Comparison of ENCODE assay signal across 23 mouse cellular contexts in the genomic region with DNA sequence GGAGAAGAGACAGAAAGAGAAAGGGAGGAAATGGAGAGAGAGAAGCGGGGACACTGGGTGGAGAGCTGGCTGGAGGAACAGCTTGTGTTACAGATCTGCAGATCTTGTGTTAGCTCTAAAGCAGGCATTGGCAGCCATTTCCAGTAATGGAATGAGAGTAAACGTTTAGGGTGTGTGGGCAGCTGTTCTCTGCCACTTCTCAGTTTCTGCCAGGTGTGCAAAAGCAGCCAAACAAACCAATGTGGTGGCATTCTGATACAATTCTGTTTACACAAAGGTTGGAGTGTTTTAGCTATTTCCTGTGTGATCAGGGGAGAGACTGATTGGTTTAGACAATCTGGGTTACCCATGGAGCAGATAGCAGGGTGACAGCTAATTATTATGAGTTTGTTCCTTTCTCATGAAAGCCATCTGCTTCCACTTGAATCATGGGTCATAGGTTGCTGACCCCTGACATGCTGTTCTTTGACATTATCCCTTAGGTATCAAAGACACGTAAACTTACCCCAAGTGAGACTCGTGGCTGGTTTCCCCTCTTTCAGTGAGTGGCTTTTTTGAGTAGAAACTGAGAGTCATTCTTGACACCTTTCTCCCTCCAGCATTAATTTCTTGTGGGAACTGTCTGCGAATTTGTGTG. TPM values are rescaled to one million over a fixed set of nuclear protein-coding genes. Genes with fewer than 3 reads are reported as not detected.
A peak's percentile ranks its signal among the peaks of the same experiment; 100 is the strongest.
DNase-seq lines count a peak whose midpoint lies in the region; ATAC-seq and TF ChIP-seq lines count a peak whose summit lies in the region.
"Had no signal": no experiment of that assay in that cellular context is flagged by ENCODE, and none has a peak within 500 bp of the region (broad histone marks: within the 10 kb centered on the region; RNA-seq: fewer than 3 reads in every experiment).

No protein-coding gene starts in this region.

- H3K27me3 ChIP-seq in hindbrain, embryonic 11.5 days (ENCODE audit: control insufficient read depth, insufficient read depth, low read length), result no peaks in the 10 kb centered on the region
- peaks cover 28% of the 10 kb centered on the region for H3K27me3 ChIP-seq in hindbrain, embryonic 12.5 days
- no peaks in the 10 kb centered on the region for H3K27me3 ChIP-seq in CH12.LX (replicated peaks)

- no peak overlapping the region for H3K4me3 ChIP-seq in hindbrain, embryonic 11.5 days (ENCODE audit: low read depth, low read length)
- no peak overlapping the region for H3K4me3 ChIP-seq in hindbrain, embryonic 12.5 days
- H3K4me3 ChIP-seq in CH12.LX (replicated peaks in 1 of 3; ENCODE audit: low read depth in 2 of 3, low read length in 2 of 3, poor library complexity in 1 of 3), result no peak overlapping the region
- H3K4me3 ChIP-seq: embryonic facial prominence, embryonic 15.5 days; forebrain, embryonic 10.5 days; hindbrain, embryonic 13.5 days; left cerebral cortex, adult 2 months; liver, embryonic 13.5 days; lung, embryonic 15.5 days; midbrain, embryonic 15.5 days had no signal

- no peaks in the 10 kb centered on the region for H3K36me3 ChIP-seq in hindbrain, embryonic 11.5 days (ENCODE audit: control insufficient read depth, insufficient read depth, low read length)
- H3K36me3 ChIP-seq in hindbrain, embryonic 12.5 days, result no peaks in the 10 kb centered on the region
- peaks cover 0 to 7% of the 10 kb centered on the region in 2 experiments for H3K36me3 ChIP-seq in CH12.LX (replicated peaks in 1 of 2; ENCODE audit: control insufficient read depth in 1 of 2, insufficient read depth in 1 of 2, low read length in 1 of 2)
- H3K36me3 ChIP-seq: embryonic facial prominence, embryonic 15.5 days; forebrain, embryonic 10.5 days; G1E; hindbrain, embryonic 13.5 days; liver, embryonic 13.5 days; lung, embryonic 15.5 days; midbrain, embryonic 15.5 days had no signal

- no peak for TF ChIP-seq RAD21 in CH12.LX (IDR thresholded peaks at IDR 0.05; ENCODE audit: low read depth, low read length)

- no peak for TF ChIP-seq POLR2A in CH12.LX (IDR thresholded peaks at IDR 0.05; ENCODE audit: low read depth, low read length)

- no peak for ATAC-seq in hindbrain, embryonic 11.5 days (ENCODE audit: low FRiP score)
- ATAC-seq in hindbrain, embryonic 12.5 days (ENCODE audit: low FRiP score), result no peak
- ATAC-seq: intestine, postnatal 0 days; midbrain, embryonic 15.5 days had no signal

- H3K4me1 ChIP-seq in hindbrain, embryonic 11.5 days (replicated peaks; ENCODE audit: control insufficient read depth, insufficient read depth, low read length), result no peaks in the 10 kb centered on the region
- no peaks in the 10 kb centered on the region for H3K4me1 ChIP-seq in hindbrain, embryonic 12.5 days
- peaks cover 7 to 18% of the 10 kb centered on the region in 2 experiments for H3K4me1 ChIP-seq in CH12.LX (ENCODE audit: control insufficient read depth in 1 of 2, insufficient read depth in 2 of 2)
- H3K4me1 ChIP-seq: embryonic facial prominence, embryonic 15.5 days; hindbrain, embryonic 13.5 days; liver, embryonic 13.5 days; lung, embryonic 15.5 days had no signal

- 54% methylated on average over 5 of the region's 5 CpGs for WGBS in hindbrain, embryonic 11.5 days
- 48% methylated on average over 5 of the region's 5 CpGs for WGBS in hindbrain, embryonic 12.5 days

- TF ChIP-seq EP300 in CH12.LX (IDR thresholded peaks at IDR 0.05; ENCODE audit: low read length), result no peak

- dilution Hi-C loops in CH12.LX (cut with MboI; ENCODE audit: extremely low pct_ligation_motif_present, extremely low pct_unique_long_range_greater_than_20kb, low sequenced_read_pairs), result no loop called here

- in situ Hi-C loops in CH12.LX (cut with MboI; ENCODE audit: low pct_ligation_motif_present, low pct_unique_long_range_greater_than_20kb, low sequenced_read_pairs), result no loop called here

- DNase-seq in hindbrain, embryonic 11.5 days (ENCODE audit: low spot score), result peak; percentile 12
- no peak for DNase-seq in CH12.LX (ENCODE audit: extremely low read depth)
- DNase-seq in induced T-regulatory cell, adult 2 months (ENCODE audit: low read depth), result peak; percentile 46
- DNase-seq in thymus, postnatal 25 days, result peak; percentile 47
- DNase-seq in cerebellum, adult 11 months, result no peak
- DNase-seq in left cerebral cortex, adult 18-20 months (ENCODE audit: low spot score in 2 of 2), result no peak
- DNase-seq: adrenal gland, adult 8-10 months; liver, embryonic 13.5 days had no signal

- H3K9ac ChIP-seq in hindbrain, embryonic 11.5 days (ENCODE audit: low read depth, low read length), result no peak overlapping the region
- H3K9ac ChIP-seq in hindbrain, embryonic 12.5 days, result no peak overlapping the region
- no peak overlapping the region for H3K9ac ChIP-seq in CH12.LX (ENCODE audit: insufficient read depth, low read depth)
- H3K9ac ChIP-seq: embryonic facial prominence, embryonic 15.5 days; hindbrain, embryonic 13.5 days; liver, embryonic 13.5 days; lung, embryonic 15.5 days; midbrain, embryonic 15.5 days had no signal

- H3K79me2 ChIP-seq in CH12.LX (replicated peaks; ENCODE audit: control insufficient read depth, extremely low read depth, insufficient read depth, poor library complexity, severe bottlenecking), result 0 out of 2 replicates have a peak, but pooled peaks cover 3% of the 10 kb centered on the region

- no peak overlapping the region for H3K4me2 ChIP-seq in hindbrain, embryonic 11.5 days (replicated peaks; ENCODE audit: low read depth, low read length)
- no peak overlapping the region for H3K4me2 ChIP-seq in hindbrain, embryonic 12.5 days (replicated peaks)
- H3K4me2 ChIP-seq in CH12.LX (ENCODE audit: insufficient read depth, low read depth, poor library complexity, severe bottlenecking), result 0 out of 2 replicates have a peak overlapping the region, but pooled peaks have one; percentile 12
- H3K4me2 ChIP-seq: embryonic facial prominence, embryonic 15.5 days; hindbrain, embryonic 13.5 days; liver, embryonic 13.5 days; lung, embryonic 15.5 days; midbrain, embryonic 15.5 days had no signal

- H3K27ac ChIP-seq in hindbrain, embryonic 11.5 days (ENCODE audit: low read depth, low read length), result no peak overlapping the region
- no peak overlapping the region for H3K27ac ChIP-seq in hindbrain, embryonic 12.5 days
- no peak overlapping the region for H3K27ac ChIP-seq in CH12.LX (ENCODE audit: insufficient read depth, low read depth)
- H3K27ac ChIP-seq: embryonic facial prominence, embryonic 15.5 days; forebrain, embryonic 10.5 days; hindbrain, embryonic 13.5 days; kidney, postnatal 0 days; left cerebral cortex, adult 2 months; liver, embryonic 13.5 days; lung, embryonic 15.5 days; midbrain, embryonic 15.5 days had no signal

- no peaks in the 10 kb centered on the region for H3K9me3 ChIP-seq in hindbrain, embryonic 11.5 days (ENCODE audit: control insufficient read depth, low read length)
- H3K9me3 ChIP-seq in hindbrain, embryonic 12.5 days (replicated peaks), result no peaks in the 10 kb centered on the region
- no peaks in the 10 kb centered on the region for H3K9me3 ChIP-seq in CH12.LX (replicated peaks; ENCODE audit: low read length)
- H3K9me3 ChIP-seq: embryonic facial prominence, embryonic 15.5 days; forebrain, embryonic 10.5 days; G1E; hindbrain, embryonic 13.5 days; liver, embryonic 13.5 days; lung, embryonic 15.5 days; midbrain, embryonic 15.5 days had no signal

- no peak for TF ChIP-seq CTCF in CH12.LX (conservative IDR thresholded peaks at IDR 0.05 in 1 of 2, IDR thresholded peaks at IDR 0.05 in 1 of 2; ENCODE audit: low read depth in 2 of 2, low read length in 2 of 2)

TF ChIP-seq in CH12.LX, 34 proteins besides CTCF, POLR2A, EP300 and RAD21 (continues in another document):
- TF ChIP-seq SIN3A (IDR thresholded peaks at IDR 0.05; ENCODE audit: low read length) (no peak), JUN (IDR thresholded peaks at IDR 0.05; ENCODE audit: insufficient read depth, low read depth, low read length) (no peak), MAZ (IDR thresholded peaks at IDR 0.05; ENCODE audit: low read depth, low read length) (no peak), MXI1 (IDR thresholded peaks at IDR 0.05; ENCODE audit: low read depth, low read length) (no peak)

RNA-seq across cellular contexts. Expression of a gene that starts 3.4 kb away (rescaled TPM):
- polyA plus RNA-seq in hindbrain, embryonic 11.5 days (2014; fragmentation: Nextera tagmentation; extraction: Ambion mirVana), result 1.7 and 2.8 TPM in 2 replicates
- 2.1 and 2.5 TPM in 2 replicates for polyA plus RNA-seq in hindbrain, embryonic 12.5 days (2016; fragmentation: Nextera tagmentation; extraction: Ambion mirVana)
- total RNA-seq in CH12.LX (2012; rRNA removed), result 3.1 and 3.4 TPM in 2 replicates
- 5.3 and 5.5 TPM in 2 replicates for total RNA-seq in CH12.LX (2014; rRNA removed)
- 4.4 and 5.2 TPM in 2 replicates for polyA plus RNA-seq in CH12.LX (2012; ENCODE audit: insufficient read length, low read depth)
- 1 to 10 TPM; 4.5 to 5.2 TPM for total RNA-seq in left cerebral cortex, adult 18-20 months (2021)

RNA-seq across cellular contexts. Expression of a gene that starts 18.8 kb away (rescaled TPM):
- 2.6 and 3.8 TPM in 2 replicates for polyA plus RNA-seq in hindbrain, embryonic 11.5 days (2014; fragmentation: Nextera tagmentation; extraction: Ambion mirVana)
- 5.6 and 7.0 TPM in 2 replicates for polyA plus RNA-seq in hindbrain, embryonic 12.5 days (2016; fragmentation: Nextera tagmentation; extraction: Ambion mirVana)
- 0.30 and 0.38 TPM in 2 replicates for total RNA-seq in CH12.LX (2012; rRNA removed)
- 0.18 and 0.36 TPM in 2 replicates for total RNA-seq in CH12.LX (2014; rRNA removed)
- polyA plus RNA-seq in CH12.LX (2012; ENCODE audit: insufficient read length, low read depth), result 0.27 and 0.57 TPM in 2 replicates
- 1 to 10 TPM; 1.9 TPM for total RNA-seq in left cerebral cortex, adult 18-20 months (2021)
- total RNA-seq: megakaryocyte progenitor cell, adult 5-6 weeks had no signal
- polyA plus RNA-seq: G1E had no signal

RNA-seq across cellular contexts. Expression of a gene that starts 20.6 kb away (rescaled TPM):
- polyA plus RNA-seq in hindbrain, embryonic 11.5 days (2014; fragmentation: Nextera tagmentation; extraction: Ambion mirVana), result 0.31 and 0.36 TPM in 2 replicates
- polyA plus RNA-seq in hindbrain, embryonic 12.5 days (2016; fragmentation: Nextera tagmentation; extraction: Ambion mirVana), result 0.31 TPM in 1 of 2 replicates, not detected in the other
- 0.51 and 0.88 TPM in 2 replicates for total RNA-seq in CH12.LX (2012; rRNA removed)
- total RNA-seq in CH12.LX (2014; rRNA removed), result 0.87 and 0.96 TPM in 2 replicates
- 1.1 and 1.4 TPM in 2 replicates for polyA plus RNA-seq in CH12.LX (2012; ENCODE audit: insufficient read length, low read depth)
- total RNA-seq in left cerebral cortex, adult 18-20 months (2021), result 1 to 10 TPM in 1 of 2 experiments, under 1 TPM in 1; 0.35 to 1.3 TPM
- total RNA-seq: G1E had no signal
- polyA plus RNA-seq: G1E had no signal

RNA-seq across cellular contexts. Expression of a gene that starts 49.0 kb away (rescaled TPM):
- polyA plus RNA-seq in hindbrain, embryonic 11.5 days (2014; fragmentation: Nextera tagmentation; extraction: Ambion mirVana), result not detected in 2 replicates
- polyA plus RNA-seq in hindbrain, embryonic 12.5 days (2016; fragmentation: Nextera tagmentation; extraction: Ambion mirVana), result 0.22 TPM in 1 of 2 replicates, not detected in the other
- total RNA-seq in CH12.LX (2012; rRNA removed) (not detected in 2 replicates), CH12.LX (2014; rRNA removed) (not detected in 2 replicates)
- not detected in 2 replicates for polyA plus RNA-seq in CH12.LX (2012; ENCODE audit: insufficient read length, low read depth)
- total RNA-seq in left cerebral cortex, adult 18-20 months (2021), result not detected
- total RNA-seq: layer of hippocampus, adult 18-20 months; left cerebral cortex, adult 2 months; megakaryocyte progenitor cell, adult 5-6 weeks had no signal
- polyA plus RNA-seq: forebrain, embryonic 10.5 days; G1E; heart, embryonic 14.5 days; hindbrain, embryonic 13.5 days; limb, embryonic 11.5 days; liver, embryonic 13.5 days; stomach, embryonic 14.5 days had no signal

RNA-seq across cellular contexts. Expression of a gene that starts 59.2 kb away (rescaled TPM):
- polyA plus RNA-seq in hindbrain, embryonic 11.5 days (2014; fragmentation: Nextera tagmentation; extraction: Ambion mirVana), result 3.8 and 4.7 TPM in 2 replicates
- 4.7 TPM in 2 replicates for polyA plus RNA-seq in hindbrain, embryonic 12.5 days (2016; fragmentation: Nextera tagmentation; extraction: Ambion mirVana)
- total RNA-seq in CH12.LX (2012; rRNA removed) (0.04 TPM in 1 of 2 replicates, not detected in the other), CH12.LX (2014; rRNA removed) (not detected in 2 replicates)
- 0.07 TPM in 1 of 2 replicates, not detected in the other for polyA plus RNA-seq in CH12.LX (2012; ENCODE audit: insufficient read length, low read depth)
- total RNA-seq in left cerebral cortex, adult 18-20 months (2021), result 100 to 1,000 TPM; 267 to 274 TPM
- total RNA-seq: megakaryocyte progenitor cell, adult 5-6 weeks had no signal
- polyA plus RNA-seq: G1E had no signal

Comparison
In these comparisons a context has a peak if more than half of its experiments do, and no peak if none do; other contexts are left out.
1. DNase-seq: peak in hindbrain, embryonic 11.5 days (single experiment), induced T-regulatory cell, adult 2 months (single experiment) and thymus, postnatal 25 days (single experiment); none in CH12.LX (single experiment), cerebellum, adult 11 months (single experiment) and left cerebral cortex, adult 18-20 months (0 of 2).